Mouse (Mus musculus): ENCODE results near the gene Hddc3. TPM values are rescaled to one million over a fixed set of nuclear protein-coding genes. Genes with fewer than 3 reads are reported as not detected.

Hddc3 gene
- polyA plus RNA-seq, 1 experiment from 2014 or later: 25.8 TPM

- 43% methylated on average over 5 of the region's 5 CpGs for WGBS
- H3K4me2 ChIP-seq: peak overlapping the region; percentile 91
- H3K27ac ChIP-seq: 0 out of 2 replicates have a peak overlapping the region, but pooled peaks have one; percentile 56
- peaks cover 35% of the 10 kb centered on the region for H3K36me3 ChIP-seq
- H3K4me3 ChIP-seq (replicated peaks): no peak overlapping the region
- ATAC-seq (ENCODE audit: insufficient number of reproducible peaks, insufficient read depth, low FRiP score, low TSS enrichment, low read depth): no peak
- H3K27me3 ChIP-seq: peaks cover 10% of the 10 kb centered on the region
- no peaks in the 10 kb centered on the region for H3K9me3 ChIP-seq
- H3K4me1 ChIP-seq (replicated peaks): peaks cover 35% of the 10 kb centered on the region
- H3K9ac ChIP-seq (replicated peaks): peak overlapping the region; percentile 45
These were observed 57.2 kb downstream of the Hddc3 start for GRCm38 (mm10) chr7:80400099-80400498.

Other genes with a start within 250 kb of the Hddc3 start
- 555 and 566 TPM in 2 replicates for gene Idh2, start 227.7 kb upstream of the Hddc3 start, polyA plus RNA-seq (2016; fragmentation: Nextera tagmentation; extraction: Ambion mirVana)
- gene Sema4b, start 156.3 kb upstream of the Hddc3 start, polyA plus RNA-seq (2016; fragmentation: Nextera tagmentation; extraction: Ambion mirVana): 12.2 and 13.5 TPM in 2 replicates
- gene Cib1, start 110.3 kb upstream of the Hddc3 start, polyA plus RNA-seq (2016; fragmentation: Nextera tagmentation; extraction: Ambion mirVana): 47.5 and 49.7 TPM in 2 replicates
- 3.2 and 3.7 TPM in 2 replicates for gene Gdpgp1, start 110.2 kb upstream of the Hddc3 start, polyA plus RNA-seq (2016; fragmentation: Nextera tagmentation; extraction: Ambion mirVana)
- gene Ttll13, start 96.7 kb upstream of the Hddc3 start, polyA plus RNA-seq (2016; fragmentation: Nextera tagmentation; extraction: Ambion mirVana): 0.41 and 0.79 TPM in 2 replicates
- 50.3 and 53.7 TPM in 2 replicates for gene Ngrn, start 81.9 kb upstream of the Hddc3 start, polyA plus RNA-seq (2016; fragmentation: Nextera tagmentation; extraction: Ambion mirVana)
- 12.6 and 13.7 TPM in 2 replicates for gene Vps33b, start 73.5 kb upstream of the Hddc3 start, polyA plus RNA-seq (2016; fragmentation: Nextera tagmentation; extraction: Ambion mirVana)
- 133 and 144 TPM in 2 replicates for gene Prc1, start 48.7 kb upstream of the Hddc3 start, polyA plus RNA-seq (2016; fragmentation: Nextera tagmentation; extraction: Ambion mirVana)
- 12.6 and 13.9 TPM in 2 replicates for gene Rccd1, start 18.6 kb upstream of the Hddc3 start, polyA plus RNA-seq (2016; fragmentation: Nextera tagmentation; extraction: Ambion mirVana)
- gene Unc45a, start 2.1 kb upstream of the Hddc3 start, polyA plus RNA-seq (2016; fragmentation: Nextera tagmentation; extraction: Ambion mirVana): 56.9 and 61.8 TPM in 2 replicates
- gene Man2a2, start 28.3 kb downstream of the Hddc3 start, polyA plus RNA-seq (2016; fragmentation: Nextera tagmentation; extraction: Ambion mirVana): 25.7 and 31.7 TPM in 2 replicates
- 10.2 and 11.0 TPM in 2 replicates for gene Fes, start 44.8 kb downstream of the Hddc3 start, polyA plus RNA-seq (2016; fragmentation: Nextera tagmentation; extraction: Ambion mirVana)
- 10.7 and 13.2 TPM in 2 replicates for gene Furin, start 62.3 kb downstream of the Hddc3 start, polyA plus RNA-seq (2016; fragmentation: Nextera tagmentation; extraction: Ambion mirVana)
- 42.1 and 45.3 TPM in 2 replicates for gene Blm, start 192.0 kb downstream of the Hddc3 start, polyA plus RNA-seq (2016; fragmentation: Nextera tagmentation; extraction: Ambion mirVana)

Measured in limb, embryonic 12.5 days (tissue).